Mouse (Mus musculus) stomach, postnatal 0 days (tissue): ENCODE data around the gene Ap5z1.

Experiments used
- CTCF ChIP-seq: IDR thresholded peaks from 2 replicates; pipeline ENCODE4 v1.5.1; 2016; ENCODE audit warnings: antibody characterized with exemption, low read depth, mild to moderate bottlenecking, moderate library complexity
- EP300 ChIP-seq: optimal IDR thresholded peaks from 2 replicates; pipeline ENCODE3; 2016; ENCODE audit warnings: antibody characterized with exemption

GRCm38 (mm10) chr5:142420920-142421319 is 42.8 kb upstream of the Ap5z1 start:
- TF ChIP-seq CTCF (no peak), EP300 (no peak)
